ENCODE assay signal across 20 mouse cellular contexts in the genomic region with DNA sequence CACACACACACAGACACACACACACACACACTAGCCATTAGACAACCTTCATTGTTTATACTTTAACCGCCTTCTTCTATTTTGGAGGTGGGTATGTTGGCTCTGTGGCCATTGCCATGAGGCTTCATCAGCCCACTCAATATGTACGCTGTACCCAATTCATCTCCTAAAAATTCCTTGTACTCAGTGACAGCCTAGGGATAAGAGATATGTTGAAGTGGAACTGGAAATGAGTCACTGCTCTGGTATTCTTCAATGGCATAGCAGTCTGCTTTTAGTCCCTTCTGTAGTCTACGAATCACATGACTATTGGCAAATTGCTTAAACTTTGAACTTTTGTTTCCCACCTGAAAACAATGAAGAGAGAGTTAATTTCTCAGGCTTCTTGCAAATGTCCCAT.
DNase-seq lines count a peak whose midpoint lies in the region; ATAC-seq lines count a peak whose summit lies in the region.
"Had no signal": no experiment of that assay in that cellular context is flagged by ENCODE, and none has a peak within 500 bp of the region (broad histone marks: within the 10 kb centered on the region; RNA-seq: fewer than 3 reads in every experiment).

No protein-coding gene starts in this region.

- H3K9me3 ChIP-seq in heart, embryonic 10.5 days = no peaks in the 10 kb centered on the region
- H3K9me3 ChIP-seq in heart, embryonic 14.5 days (ENCODE audit: control insufficient read depth, low read length) = no peaks in the 10 kb centered on the region
- H3K9me3 ChIP-seq: embryonic facial prominence, embryonic 12.5 days; forebrain, embryonic 15.5 days; hindbrain, embryonic 10.5 days; intestine, embryonic 15.5 days had no signal

- H3K9ac ChIP-seq in heart, embryonic 14.5 days (ENCODE audit: low read length) = no peak overlapping the region
- H3K9ac ChIP-seq: embryonic facial prominence, embryonic 12.5 days; forebrain, embryonic 15.5 days; hindbrain, embryonic 14.5 days; intestine, embryonic 15.5 days had no signal

- no peak for DNase-seq in heart, embryonic 10.5 days (ENCODE audit: low spot score)
- DNase-seq in heart, postnatal 14 days = no peak
- no peak for DNase-seq in heart, postnatal 4 days
- peak; percentile 10 to 11 for DNase-seq in heart, postnatal 10 days
- no peak for DNase-seq in heart, postnatal 36 days
- no peak for DNase-seq in B cell, adult 2 months
- DNase-seq: adrenal gland, postnatal 14 days; cerebellum, adult 11-12 months; cerebellum, adult 9-10 months; cerebellum, postnatal 25 days; gastrocnemius, postnatal 10 days; kidney, adult 8-10 months had no signal

- H3K4me1 ChIP-seq in heart, embryonic 10.5 days = peaks cover 11% of the 10 kb centered on the region; the same call in 1 of the 2 replicates
- H3K4me1 ChIP-seq in heart, embryonic 14.5 days (ENCODE audit: control insufficient read depth in 2 of 2, insufficient read depth in 2 of 2, low read length in 2 of 2) = peaks cover 4 to 8% of the 10 kb centered on the region in 2 experiments; a peak in 2 of 4 replicates
- H3K4me1 ChIP-seq: embryonic facial prominence, embryonic 12.5 days; forebrain, embryonic 15.5 days; hindbrain, embryonic 10.5 days; intestine, embryonic 15.5 days had no signal

- H3K27me3 ChIP-seq in heart, embryonic 10.5 days (ENCODE audit: insufficient read depth, poor library complexity, severe bottlenecking) = no peaks in the 10 kb centered on the region
- no peaks in the 10 kb centered on the region for H3K27me3 ChIP-seq in heart, embryonic 14.5 days (ENCODE audit: control insufficient read depth, insufficient read depth, low read length)
- H3K27me3 ChIP-seq: embryonic facial prominence, embryonic 12.5 days; forebrain, embryonic 15.5 days; intestine, embryonic 15.5 days had no signal

- no peaks in the 10 kb centered on the region for H3K36me3 ChIP-seq in heart, embryonic 10.5 days
- no peaks in the 10 kb centered on the region for H3K36me3 ChIP-seq in heart, embryonic 14.5 days (ENCODE audit: control insufficient read depth, insufficient read depth, low read length)
- H3K36me3 ChIP-seq: embryonic facial prominence, embryonic 12.5 days; forebrain, embryonic 15.5 days; G1E; hindbrain, embryonic 10.5 days; intestine, embryonic 15.5 days had no signal

- H3K4me2 ChIP-seq in heart, embryonic 14.5 days (ENCODE audit: low read length) = no peak overlapping the region
- H3K4me2 ChIP-seq: embryonic facial prominence, embryonic 12.5 days; forebrain, embryonic 15.5 days; hindbrain, embryonic 14.5 days; intestine, embryonic 15.5 days had no signal

- 28% methylated on average over 3 of the region's 3 CpGs for whole genome bisulfite sequencing in heart, embryonic 10.5 days
- WGBS in heart, embryonic 14.5 days = 6% methylated on average over 3 of the region's 3 CpGs

- peak overlapping the region; percentile 72 for H3K27ac ChIP-seq in heart, embryonic 10.5 days
- peak overlapping the region; percentile 27 to 51; a peak in 2 of 4 replicates for H3K27ac ChIP-seq in heart, embryonic 14.5 days (replicated peaks in 1 of 2; ENCODE audit: control insufficient read depth in 1 of 2, insufficient read depth in 1 of 2, low read depth in 2 of 2, low read length in 2 of 2)
- H3K27ac ChIP-seq: embryonic facial prominence, embryonic 12.5 days; forebrain, embryonic 15.5 days; hindbrain, embryonic 10.5 days; hindbrain, embryonic 14.5 days; intestine, embryonic 15.5 days had no signal

- peak; percentile 83 for ATAC-seq in heart, embryonic 14.5 days (ENCODE audit: insufficient number of reproducible peaks, insufficient read depth, low FRiP score, low read depth)
- ATAC-seq: activated CD4-positive, CD25-positive, alpha-beta regulatory T cell, adult 4 months; forebrain, embryonic 15.5 days; intestine, embryonic 15.5 days had no signal

- H3K4me3 ChIP-seq in heart, embryonic 10.5 days = no peak overlapping the region
- H3K4me3 ChIP-seq in heart, embryonic 14.5 days (ENCODE audit: control insufficient read depth in 1 of 2, insufficient read depth in 1 of 2, low read depth in 1 of 2, low read length in 2 of 2) = no peak overlapping the region
- H3K4me3 ChIP-seq: embryonic facial prominence, embryonic 12.5 days; forebrain, embryonic 15.5 days; hindbrain, embryonic 10.5 days; intestine, embryonic 15.5 days had no signal

- intact Hi-C loops in heart, postnatal 14 days (cut with DNase I) = no loop called here
- intact Hi-C loops in heart, postnatal 10 days (cut with DNase I) = no loop called here
- intact Hi-C loops in heart, postnatal 36 days (cut with DNase I) = no loop called here

Comparison
In these comparisons a context has a peak if more than half of its experiments do, and no peak if none do; other contexts are left out.
1. DNase-seq: peak in heart, postnatal 10 days (2 of 2); none in heart, embryonic 10.5 days (single experiment), heart, postnatal 14 days (0 of 2), heart, postnatal 4 days (single experiment), heart, postnatal 36 days (0 of 2) and B cell, adult 2 months (0 of 2).